In the genomic region with DNA sequence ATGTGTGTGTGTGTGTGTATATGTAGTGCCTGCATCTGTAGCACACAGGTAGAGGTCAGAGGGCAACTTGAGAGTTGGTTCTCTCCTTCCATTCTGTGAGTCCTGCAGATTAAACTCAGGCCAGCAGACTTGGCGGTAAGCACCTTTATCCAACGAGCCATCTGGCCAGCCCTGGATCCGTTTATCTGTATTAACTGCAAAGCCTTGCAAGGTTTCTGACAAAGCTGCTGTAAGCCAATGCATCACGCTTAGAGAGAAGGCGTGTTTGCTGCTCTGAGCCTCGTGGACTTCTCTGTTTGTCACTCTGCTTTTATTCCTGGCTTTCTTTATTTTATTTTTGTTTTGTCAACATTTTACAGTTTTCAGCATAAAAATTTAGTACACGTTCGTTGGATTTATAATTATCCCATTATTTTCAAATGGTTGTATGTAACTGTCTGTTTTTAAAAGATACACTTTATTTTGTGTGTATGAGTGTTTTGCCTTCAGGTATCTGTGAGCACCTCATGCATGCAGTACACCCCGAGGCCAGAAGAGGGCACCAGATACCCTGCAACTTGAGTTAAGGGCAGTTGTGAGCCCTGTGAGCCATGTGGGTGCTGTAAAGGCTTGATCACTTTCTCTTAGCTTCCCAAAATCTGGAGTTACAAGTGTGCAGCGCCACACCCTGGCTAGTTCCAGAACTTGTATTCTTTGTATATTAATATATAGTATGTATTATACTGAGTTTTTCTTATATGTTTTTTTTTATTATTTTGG, we compare ENCODE assay signal across 8 mouse cellular contexts. TPM values are rescaled to one million over a fixed set of nuclear protein-coding genes. Genes with fewer than 3 reads are reported as not detected.
DNase-seq lines count a peak whose midpoint lies in the region; TF ChIP-seq lines count a peak whose summit lies in the region.

No protein-coding gene starts in this region.

- no peak overlapping the region for H3K27ac ChIP-seq in ES-Bruce4 (ENCODE audit: insufficient read depth, low read length)
- no peak overlapping the region for H3K27ac ChIP-seq in layer of hippocampus, adult 2 months

- H3K9ac ChIP-seq in ES-Bruce4 (ENCODE audit: low read depth, poor library complexity, severe bottlenecking), result no peak overlapping the region

- H3K4me3 ChIP-seq in ES-Bruce4 (ENCODE audit: low read depth, low read length), result no peak overlapping the region
- no peak overlapping the region for H3K4me3 ChIP-seq in layer of hippocampus, adult 2 months
- H3K4me3 ChIP-seq in lung, adult 2 months (replicated peaks; ENCODE audit: extremely low read depth, low read depth, low read length), result no peak overlapping the region

- no peaks in the 10 kb centered on the region for H3K36me3 ChIP-seq in ES-Bruce4 (ENCODE audit: control insufficient read depth, insufficient read depth, low read length, poor library complexity, severe bottlenecking)

- DNase-seq in brain, embryonic 14.5 days (ENCODE audit: low read depth), result peak; percentile 93
- DNase-seq in fat pad, adult 2 months (ENCODE audit: extremely low read depth, low read depth, low spot score), result peak; percentile 62
- DNase-seq in heart, postnatal 14 days, result peak; percentile 87 to 93
- peak; percentile 75 to 90 for DNase-seq in layer of hippocampus, adult 2 months (ENCODE audit: low spot score in 2 of 2)
- peak; percentile 89 for DNase-seq in lung, adult 2 months
- DNase-seq in ovary, adult 18-20 months (ENCODE audit: low spot score), result peak; percentile 64
- peak; percentile 81 to 84 for DNase-seq in thymus, adult 18-20 months

- no peak for TF ChIP-seq EP300 in ES-Bruce4 (IDR thresholded peaks at IDR 0.05; ENCODE audit: insufficient read depth, low read depth, low read length)

- 60% methylated on average over 10 of the region's 10 CpGs for WGBS in lung, adult 2 months

- no peaks in the 10 kb centered on the region for H3K4me1 ChIP-seq in ES-Bruce4 (ENCODE audit: control insufficient read depth, insufficient read depth, low read length)
- no peaks in the 10 kb centered on the region for H3K4me1 ChIP-seq in lung, adult 2 months (ENCODE audit: control insufficient read depth, insufficient read depth, low read length)

- intact Hi-C loops in heart, postnatal 14 days (cut with DNase I), result loop anchor here (2.0 to 5.0 kb wide), 2 partner anchors 55 to 128 kb away; no protein-coding TSS in a partner anchor

- no peaks in the 10 kb centered on the region for H3K9me3 ChIP-seq in ES-Bruce4 (replicated peaks; ENCODE audit: control insufficient read depth, insufficient read depth, low read length, poor library complexity, severe bottlenecking)

- no peak for TF ChIP-seq POLR2A in ES-Bruce4 (IDR thresholded peaks at IDR 0.05; ENCODE audit: insufficient read depth, low read length)
- TF ChIP-seq POLR2A in brain, embryonic 14.5 days (IDR thresholded peaks at IDR 0.05; ENCODE audit: borderline replicate concordance, extremely low read depth, insufficient read depth, insufficient read length, poor library complexity, severe bottlenecking), result no peak
- no peak for TF ChIP-seq POLR2A in lung, adult 2 months (IDR thresholded peaks at IDR 0.05; ENCODE audit: borderline replicate concordance, extremely low read depth, low read depth, low read length)

- H3K27me3 ChIP-seq in ES-Bruce4 (ENCODE audit: control insufficient read depth, insufficient read depth, low read length, poor library complexity, severe bottlenecking), result no peaks in the 10 kb centered on the region

- peak; percentile 92 for TF ChIP-seq CTCF in ES-Bruce4 (IDR thresholded peaks at IDR 0.05; ENCODE audit: low read depth, low read length)
- peak; percentile 88 for TF ChIP-seq CTCF in brain, embryonic 14.5 days (IDR thresholded peaks at IDR 0.05; ENCODE audit: borderline replicate concordance, extremely low read depth, insufficient read depth, insufficient read length)
- TF ChIP-seq CTCF in layer of hippocampus, adult 2 months (conservative IDR thresholded peaks at IDR 0.05), result peak; percentile 97
- peak; percentile 97 for TF ChIP-seq CTCF in lung, adult 2 months (IDR thresholded peaks at IDR 0.05; ENCODE audit: insufficient read depth, low read length)

RNA-seq across cellular contexts. Expression of gene Plekhb2, which starts 17.2 kb away (rescaled TPM):
- 23.0 and 33.3 TPM in 2 replicates for polyA plus RNA-seq in ES-Bruce4 (2011; ENCODE audit: insufficient read depth, insufficient read length, low read depth, missing spikeins)
- polyA plus RNA-seq in brain, embryonic 14.5 days (2012; rRNA removed), result 40.4 and 43.9 TPM in 2 replicates
- total RNA-seq in heart, postnatal 14 days (2021), result 10 to 100 TPM; 69.3 to 86.7 TPM
- 100 to 1,000 TPM; 189 to 208 TPM for total RNA-seq in layer of hippocampus, adult 2 months (2021)
- polyA plus RNA-seq in lung, adult 2 months (2012; rRNA removed), result 59.4 and 77.5 TPM in 2 replicates

RNA-seq across cellular contexts. Expression of gene Fam168b, which starts 24.1 kb away (rescaled TPM):
- 65.3 and 71.4 TPM in 2 replicates for polyA plus RNA-seq in ES-Bruce4 (2011; ENCODE audit: insufficient read depth, insufficient read length, low read depth, missing spikeins)
- 399 and 501 TPM in 2 replicates for polyA plus RNA-seq in brain, embryonic 14.5 days (2012; rRNA removed)
- 10 to 100 TPM; 53.8 to 58.1 TPM for total RNA-seq in heart, postnatal 14 days (2021)
- total RNA-seq in layer of hippocampus, adult 2 months (2021), result 100 to 1,000 TPM; 223 to 226 TPM
- 361 and 389 TPM in 2 replicates for polyA plus RNA-seq in lung, adult 2 months (2012; rRNA removed)
